21 mouse cellular contexts compared by ENCODE assay signal in genomic region chr11:85340070-85340616, GRCm38 (mm10). TPM values are rescaled to one million over a fixed set of nuclear protein-coding genes. Genes with fewer than 3 reads are reported as not detected.
DNase-seq lines count a peak whose midpoint lies in the region; ATAC-seq and TF ChIP-seq lines count a peak whose summit lies in the region.
"Had no signal": no experiment of that assay in that cellular context is flagged by ENCODE, and none has a peak within 500 bp of the region (broad histone marks: within the 10 kb centered on the region; RNA-seq: fewer than 3 reads in every experiment).

No protein-coding gene starts in this region.

- peak overlapping the region; percentile 88 for H3K27ac ChIP-seq in MEL (ENCODE audit: control insufficient read depth, low read depth, low read length)
- peak overlapping the region; percentile 96 for H3K27ac ChIP-seq in liver, embryonic 12.5 days
- no peak overlapping the region for H3K27ac ChIP-seq in gastrocnemius, adult 2 months
- H3K27ac ChIP-seq: embryonic facial prominence, embryonic 13.5 days; forebrain, embryonic 10.5 days; hindbrain, embryonic 13.5 days; limb, embryonic 15.5 days; neural tube, embryonic 15.5 days had no signal

- peak; percentile 56 for ATAC-seq in liver, embryonic 12.5 days
- ATAC-seq in megakaryocyte-erythroid progenitor cell, adult 5-6 weeks (replicated peaks; ENCODE audit: low FRiP score, low TSS enrichment, poor library complexity, severe bottlenecking), result 0 out of 2 replicates have a peak, but pooled peaks have one; percentile 8
- ATAC-seq: activated CD4-positive, CD25-positive, alpha-beta regulatory T cell, adult 4 months; forebrain, postnatal 0 days; inflammation-experienced regulatory T-cells, adult 6 months; lung, postnatal 0 days; midbrain, embryonic 16.5 days had no signal

- H3K9me3 ChIP-seq in MEL (replicated peaks; ENCODE audit: insufficient read depth, low read length), result no peaks in the 10 kb centered on the region
- no peaks in the 10 kb centered on the region for H3K9me3 ChIP-seq in liver, embryonic 12.5 days (replicated peaks)
- H3K9me3 ChIP-seq: embryonic facial prominence, embryonic 13.5 days; forebrain, embryonic 10.5 days; hindbrain, embryonic 13.5 days; limb, embryonic 15.5 days; neural tube, embryonic 15.5 days had no signal

- no peak for TF ChIP-seq RAD21 in MEL (IDR thresholded peaks at IDR 0.05; ENCODE audit: low read depth, low read length)

- no peak for TF ChIP-seq POLR2A in MEL (IDR thresholded peaks at IDR 0.05; ENCODE audit: control insufficient read depth in 1 of 2, insufficient read depth in 1 of 2, low read depth in 1 of 2, low read length in 2 of 2, poor library complexity in 1 of 2)

- intact Hi-C loops in gastrocnemius, adult 2 months (cut with DNase I), result no loop called here

- peak overlapping the region; percentile 67 for H3K4me2 ChIP-seq in liver, embryonic 12.5 days
- H3K4me2 ChIP-seq: embryonic facial prominence, embryonic 13.5 days; hindbrain, embryonic 13.5 days; limb, embryonic 15.5 days; neural tube, embryonic 15.5 days had no signal

- no peaks in the 10 kb centered on the region for H3K27me3 ChIP-seq in MEL (ENCODE audit: control insufficient read depth in 1 of 2, insufficient read depth in 2 of 2, low read length in 2 of 2)
- no peaks in the 10 kb centered on the region for H3K27me3 ChIP-seq in liver, embryonic 12.5 days (replicated peaks)
- H3K27me3 ChIP-seq: embryonic facial prominence, embryonic 13.5 days; hindbrain, embryonic 13.5 days; limb, embryonic 15.5 days; neural tube, embryonic 15.5 days had no signal

- H3K4me3 ChIP-seq in MEL (ENCODE audit: control insufficient read depth in 1 of 2, insufficient read depth in 1 of 2, low read depth in 2 of 2, low read length in 2 of 2), result no peak overlapping the region; a peak in 1 of 4 replicates
- H3K4me3 ChIP-seq in liver, embryonic 12.5 days, result peak overlapping the region; percentile 57
- H3K4me3 ChIP-seq in gastrocnemius, adult 2 months, result no peak overlapping the region
- H3K4me3 ChIP-seq: embryonic facial prominence, embryonic 13.5 days; forebrain, embryonic 10.5 days; hindbrain, embryonic 13.5 days; limb, embryonic 15.5 days; neural tube, embryonic 15.5 days had no signal

- 50% methylated on average over 7 of the region's 7 CpGs for WGBS in liver, embryonic 12.5 days (ENCODE audit: insufficient replicate concordance)

- 0 out of 2 replicates have a peak overlapping the region, but pooled peaks have one; percentile 4 for H3K9ac ChIP-seq in MEL (ENCODE audit: control insufficient read depth, low read depth, low read length, poor library complexity, severe bottlenecking)
- H3K9ac ChIP-seq in liver, embryonic 12.5 days, result peak overlapping the region; percentile 72
- H3K9ac ChIP-seq: embryonic facial prominence, embryonic 13.5 days; forebrain, postnatal 0 days; hindbrain, embryonic 13.5 days; limb, embryonic 15.5 days; neural tube, embryonic 15.5 days had no signal

- TF ChIP-seq EP300 in MEL (IDR thresholded peaks at IDR 0.05; ENCODE audit: low read depth in 1 of 2, low read length in 2 of 2), result no peak; a peak in 1 of 4 replicates

- H3K79me2 ChIP-seq in MEL (ENCODE audit: control insufficient read depth, insufficient read depth, low read length, poor library complexity), result no peaks in the 10 kb centered on the region

- TF ChIP-seq CTCF in MEL (IDR thresholded peaks at IDR 0.05 in 2 of 3, conservative IDR thresholded peaks at IDR 0.05 in 1 of 3; ENCODE audit: control insufficient read depth in 1 of 3, insufficient read depth in 1 of 3, low read depth in 2 of 3, low read length in 3 of 3, poor library complexity in 1 of 3, severe bottlenecking in 1 of 3), result no peak
- no peak for TF ChIP-seq CTCF in gastrocnemius, adult 2 months (IDR thresholded peaks at IDR 0.05)

- H3K36me3 ChIP-seq in MEL (ENCODE audit: control insufficient read depth in 1 of 2, insufficient read depth in 2 of 2, low read length in 2 of 2), result peaks cover 3 to 38% of the 10 kb centered on the region in 2 experiments
- H3K36me3 ChIP-seq in liver, embryonic 12.5 days, result peaks cover 82% of the 10 kb centered on the region

- H3K4me1 ChIP-seq in MEL (ENCODE audit: control insufficient read depth in 1 of 2, insufficient read depth in 2 of 2, low read length in 2 of 2), result peaks cover 12 to 13% of the 10 kb centered on the region in 2 experiments
- H3K4me1 ChIP-seq in liver, embryonic 12.5 days, result peaks cover 59% of the 10 kb centered on the region
- H3K4me1 ChIP-seq: embryonic facial prominence, embryonic 13.5 days; forebrain, embryonic 10.5 days; hindbrain, embryonic 13.5 days; limb, embryonic 15.5 days; neural tube, embryonic 15.5 days had no signal

- no peak for DNase-seq in MEL (ENCODE audit: low read depth, low spot score)
- peak; percentile 54 for DNase-seq in c-Kit-negative CD71-positive TER-119-positive erythroid progenitor cells, embryonic 14.5 days (ENCODE audit: low read depth, low spot score)
- no peak for DNase-seq in cerebellum, postnatal 14 days
- DNase-seq in embryo, embryonic 10 days (ENCODE audit: low spot score), result no peak
- no peak for DNase-seq in gastrocnemius, adult 2 months
- DNase-seq: cerebellum, adult 9-10 months; forebrain, postnatal 0 days; kidney, adult 2 months; kidney, postnatal 10 days; right cerebral cortex, postnatal 25 days had no signal

TF ChIP-seq in MEL, 35 proteins besides CTCF, POLR2A, EP300 and RAD21:
- no peak for TF ChIP-seq POLR2AphosphoS5 (IDR thresholded peaks at IDR 0.05; ENCODE audit: borderline replicate concordance, low read depth, low read length)
- TF ChIP-seq MXI1 (IDR thresholded peaks at IDR 0.05; ENCODE audit: low read depth, low read length), result no peak
- TF ChIP-seq BHLHE40 (IDR thresholded peaks at IDR 0.05; ENCODE audit: borderline replicate concordance, low read depth, low read length), result peak; percentile 5; the same call in 1 of the 2 replicates
- TF ChIP-seq ZC3H11A (IDR thresholded peaks at IDR 0.05; ENCODE audit: low read depth, low read length), result no peak
- TF ChIP-seq MYC (IDR thresholded peaks at IDR 0.05; ENCODE audit: low read depth, low read length), result 0 out of 2 replicates have a peak, but pooled peaks have one; percentile 9
- TF ChIP-seq USF1 (IDR thresholded peaks at IDR 0.05; ENCODE audit: low read depth, low read length), result no peak
- TF ChIP-seq TCF12 (IDR thresholded peaks at IDR 0.05; ENCODE audit: low read depth, low read length), result no peak
- TF ChIP-seq TAL1 (IDR thresholded peaks at IDR 0.05; ENCODE audit: low read length), result no peak
- TF ChIP-seq NELFE (IDR thresholded peaks at IDR 0.05; ENCODE audit: low read depth, low read length), result no peak
- TF ChIP-seq MAX (IDR thresholded peaks at IDR 0.05; ENCODE audit: low read length), result no peak
- no peak for TF ChIP-seq MEF2A (IDR thresholded peaks at IDR 0.05; ENCODE audit: extremely low read depth, insufficient replicate concordance, low read depth, low read length, poor library complexity, severe bottlenecking)
- no peak for TF ChIP-seq SMC3 (IDR thresholded peaks at IDR 0.05; ENCODE audit: low read depth, low read length)
- no peak for TF ChIP-seq ETS1 (IDR thresholded peaks at IDR 0.05; ENCODE audit: low read depth, low read length)
- 0 out of 2 replicates have a peak, but pooled peaks have one; percentile 63 for TF ChIP-seq MAZ (IDR thresholded peaks at IDR 0.05; ENCODE audit: low read depth, low read length)
- no peak for TF ChIP-seq SIN3A (IDR thresholded peaks at IDR 0.05; ENCODE audit: low read length)
- no peak for TF ChIP-seq USF2 (IDR thresholded peaks at IDR 0.05; ENCODE audit: borderline replicate concordance in 1 of 2, insufficient read depth in 1 of 2, low read depth in 1 of 2, low read length in 2 of 2)
- TF ChIP-seq RCOR1 (IDR thresholded peaks at IDR 0.05; ENCODE audit: low read depth, low read length), result no peak; the same call in 1 of the 2 replicates
- TF ChIP-seq ZMIZ1 (IDR thresholded peaks at IDR 0.05; ENCODE audit: low read depth, low read length), result no peak
- TF ChIP-seq UBTF (IDR thresholded peaks at IDR 0.05; ENCODE audit: borderline replicate concordance, insufficient read depth, low read depth, low read length), result no peak
- 0 out of 2 replicates have a peak, but pooled peaks have one; percentile 11 for TF ChIP-seq GATA1 (IDR thresholded peaks at IDR 0.05; ENCODE audit: low read depth, low read length)
- 0 out of 2 replicates have a peak, but pooled peaks have one; percentile 13 for TF ChIP-seq JUND (IDR thresholded peaks at IDR 0.05; ENCODE audit: low read depth, low read length)
- no peak for TF ChIP-seq HCFC1 (IDR thresholded peaks at IDR 0.05; ENCODE audit: low read depth, low read length)

RNA-seq across cellular contexts. Expression of gene Bcas3, which starts 12.8 kb away (rescaled TPM):
- total RNA-seq in MEL (2012; rRNA removed), result 5.9 and 8.6 TPM in 2 replicates
- polyA plus RNA-seq in MEL (2012; ENCODE audit: insufficient read depth in 1 of 2, insufficient read length in 2 of 2, low read depth in 1 of 2, low replicate concordance in 2 of 2, missing spikeins in 1 of 2), result 10 to 100 TPM in 1 of 2 experiments, not detected in 1; 14.7 TPM
- 18.2 and 23.4 TPM in 2 replicates for polyA plus RNA-seq in liver, embryonic 12.5 days (2016; fragmentation: Nextera tagmentation; extraction: Ambion mirVana)
- total RNA-seq in megakaryocyte-erythroid progenitor cell, adult 5-6 weeks (2014; fragmentation: Nextera tagmentation), result 59.0 and 64.0 TPM in 2 replicates
- 22.6 and 23.7 TPM in 2 replicates for total RNA-seq in megakaryocyte-erythroid progenitor cell, adult 5-6 weeks (2017)
- 10 to 100 TPM; 39.6 to 46.6 TPM for total RNA-seq in gastrocnemius, adult 2 months (2021)

RNA-seq across cellular contexts. Expression of gene Ppm1d, which starts 29.1 kb away (rescaled TPM):
- 13.3 and 14.9 TPM in 2 replicates for total RNA-seq in MEL (2012; rRNA removed)
- polyA plus RNA-seq in MEL (2012; ENCODE audit: insufficient read depth in 1 of 2, insufficient read length in 2 of 2, low read depth in 1 of 2, low replicate concordance in 2 of 2, missing spikeins in 1 of 2), result 10 to 100 TPM in 1 of 2 experiments, not detected in 1; 15.5 TPM
- 25.9 and 26.1 TPM in 2 replicates for polyA plus RNA-seq in liver, embryonic 12.5 days (2016; fragmentation: Nextera tagmentation; extraction: Ambion mirVana)
- total RNA-seq in megakaryocyte-erythroid progenitor cell, adult 5-6 weeks (2014; fragmentation: Nextera tagmentation), result 19.6 and 22.9 TPM in 2 replicates
- total RNA-seq in megakaryocyte-erythroid progenitor cell, adult 5-6 weeks (2017), result 11.2 and 16.0 TPM in 2 replicates
- total RNA-seq in gastrocnemius, adult 2 months (2021), result 1 to 10 TPM; 5.6 to 6.5 TPM
